Mouse (Mus musculus) liver (tissue): ENCODE measurements around the gene Pde4d.

Experiments
- DNase-seq: peaks from one replicate; pipeline ENCODE4 v3.0.0-alpha.2; 2020; ENCODE audit warnings: mixed read lengths

Pde4d gene

GRCm38 (mm10) chr13:109681699-109682293 is 1232.0 kb downstream of the Pde4d start:
- DNase-seq = no peak

GRCm38 (mm10) chr13:109683001-109683400 is 1233.3 kb downstream of the Pde4d start:
- DNase-seq = peak; percentile 68

- DNase-seq = no peak
Measured at GRCm38 (mm10) chr13:109684985-109685295, 1235.2 kb downstream of the Pde4d start.

- DNase-seq = peak; percentile 81
Measured at GRCm38 (mm10) chr13:109685296-109686115, 1235.8 kb downstream of the Pde4d start.

- DNase-seq = no peak
Measured at GRCm38 (mm10) chr13:109686116-109686876, 1236.5 kb downstream of the Pde4d start.

GRCm38 (mm10) chr13:109686906-109687305 is 1237.2 kb downstream of the Pde4d start:
- peak; percentile 56 for DNase-seq

- no peak for DNase-seq
Measured at GRCm38 (mm10) chr13:109688195-109688594, 1238.4 kb downstream of the Pde4d start.

GRCm38 (mm10) chr13:109689176-109689575 is 1239.4 kb downstream of the Pde4d start:
- no peak for DNase-seq

GRCm38 (mm10) chr13:109690558-109690957 is 1240.8 kb downstream of the Pde4d start:
- DNase-seq = peak; percentile 58

GRCm38 (mm10) chr13:109692851-109693250 is 1243.1 kb downstream of the Pde4d start:
- no peak for DNase-seq

GRCm38 (mm10) chr13:109693769-109694168 is 1244.0 kb downstream of the Pde4d start:
- no peak for DNase-seq

GRCm38 (mm10) chr13:109694293-109694692 is 1244.5 kb downstream of the Pde4d start:
- DNase-seq = no peak

- no peak for DNase-seq
Measured at GRCm38 (mm10) chr13:109695098-109695497, 1245.3 kb downstream of the Pde4d start.

- DNase-seq = no peak
Measured at GRCm38 (mm10) chr13:109706141-109706540, 1256.4 kb downstream of the Pde4d start.

GRCm38 (mm10) chr13:109706579-109706978 is 1256.8 kb downstream of the Pde4d start:
- DNase-seq = no peak

- no peak for DNase-seq
Measured at GRCm38 (mm10) chr13:109707154-109707553, 1257.4 kb downstream of the Pde4d start.

- no peak for DNase-seq
Measured at GRCm38 (mm10) chr13:109708326-109708725, 1258.6 kb downstream of the Pde4d start.

GRCm38 (mm10) chr13:109714581-109714980 is 1264.8 kb downstream of the Pde4d start:
- DNase-seq = no peak

- no peak for DNase-seq
Measured at GRCm38 (mm10) chr13:109715321-109715720, 1265.6 kb downstream of the Pde4d start.

GRCm38 (mm10) chr13:109720127-109720713 is 1270.5 kb downstream of the Pde4d start:
- DNase-seq = no peak

GRCm38 (mm10) chr13:109722237-109723119 is 1272.7 kb downstream of the Pde4d start:
- DNase-seq = no peak

- no peak for DNase-seq
Measured at GRCm38 (mm10) chr13:109727346-109727745, 1277.6 kb downstream of the Pde4d start.
